Mouse (Mus musculus): ENCODE data around the gene Tnip1.
"Not testable (repeated sequence)": the region's sequence is repeated elsewhere in the genome, so short reads cannot be mapped to it uniquely, and the experiment has no call there.

The Tnip1 gene

DNA sequence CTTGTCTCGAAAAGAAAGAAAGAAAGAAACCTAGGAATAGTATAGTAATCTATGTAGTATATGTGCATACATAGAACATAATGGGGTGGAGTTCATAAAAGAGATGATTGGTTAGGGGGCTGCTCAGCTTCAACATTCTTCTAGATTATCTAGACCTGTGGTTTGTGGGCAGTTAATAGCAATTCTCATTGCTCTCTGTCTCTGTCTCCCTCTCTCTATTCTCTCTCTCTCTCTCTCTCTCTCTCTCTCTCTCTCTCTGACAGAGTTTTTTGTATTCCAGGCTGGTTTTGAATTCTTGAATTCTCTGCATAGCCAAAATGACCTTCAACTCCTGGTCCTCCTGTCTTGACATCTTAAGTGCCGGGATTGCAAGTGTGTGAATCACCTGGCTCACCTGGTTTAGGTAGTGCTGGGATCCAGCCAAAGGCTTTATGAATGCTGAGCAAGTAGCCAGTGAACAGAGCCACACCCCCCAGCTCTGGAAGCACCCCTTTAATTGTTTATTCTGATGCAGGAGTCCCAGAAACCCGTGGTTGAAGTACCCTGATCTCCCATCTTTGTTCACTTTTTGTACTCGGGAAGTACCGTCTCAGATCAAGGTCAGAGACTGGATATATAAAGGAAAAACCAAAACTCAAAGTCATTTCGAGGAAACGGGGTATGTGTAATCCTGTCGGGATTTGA is 8.8 kb upstream of the Tnip1 start:
- no peak for DNase-seq

DNA sequence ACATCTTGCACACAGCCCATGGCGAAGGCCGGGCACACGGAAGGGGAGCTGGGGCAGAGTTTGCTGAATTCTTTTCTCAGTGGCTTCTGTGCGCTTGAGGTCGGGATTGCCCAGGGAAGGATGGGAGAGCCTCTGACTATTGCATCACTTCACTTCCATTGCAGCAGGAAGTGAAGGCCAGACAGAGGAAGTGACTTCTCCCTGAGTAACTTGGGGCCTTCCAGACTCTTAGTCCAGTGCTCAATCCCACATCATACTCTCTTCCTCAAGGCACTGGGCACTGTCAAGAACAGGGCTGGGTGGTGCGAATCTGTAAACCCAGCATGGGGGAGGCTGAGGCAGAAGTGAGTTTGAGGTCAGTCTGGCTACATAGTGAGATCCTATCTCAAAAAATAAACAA is 2.5 kb upstream of the Tnip1 start:
- DNase-seq: no peak

DNA sequence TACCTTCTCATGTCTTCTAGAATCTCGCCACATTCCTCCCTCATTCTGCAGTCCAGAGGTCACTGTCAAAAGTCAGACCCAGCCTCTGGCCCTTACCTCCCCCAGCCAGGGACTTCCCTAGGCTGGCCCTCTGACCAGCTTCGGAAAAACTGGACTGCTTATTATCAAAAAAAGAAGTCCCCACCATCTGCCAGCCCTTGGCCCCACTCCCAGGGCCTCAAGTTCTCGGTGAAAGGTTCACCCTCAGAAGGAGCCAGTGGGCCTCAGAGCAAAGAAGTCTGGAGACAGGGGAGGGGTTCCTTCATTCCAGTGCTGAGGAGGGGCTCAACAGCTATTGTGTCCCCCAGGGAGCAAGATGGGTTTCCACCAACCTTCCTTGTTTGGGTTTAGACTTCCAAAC is 796 bp downstream of the Tnip1 start:
- no peak for DNase-seq

DNA sequence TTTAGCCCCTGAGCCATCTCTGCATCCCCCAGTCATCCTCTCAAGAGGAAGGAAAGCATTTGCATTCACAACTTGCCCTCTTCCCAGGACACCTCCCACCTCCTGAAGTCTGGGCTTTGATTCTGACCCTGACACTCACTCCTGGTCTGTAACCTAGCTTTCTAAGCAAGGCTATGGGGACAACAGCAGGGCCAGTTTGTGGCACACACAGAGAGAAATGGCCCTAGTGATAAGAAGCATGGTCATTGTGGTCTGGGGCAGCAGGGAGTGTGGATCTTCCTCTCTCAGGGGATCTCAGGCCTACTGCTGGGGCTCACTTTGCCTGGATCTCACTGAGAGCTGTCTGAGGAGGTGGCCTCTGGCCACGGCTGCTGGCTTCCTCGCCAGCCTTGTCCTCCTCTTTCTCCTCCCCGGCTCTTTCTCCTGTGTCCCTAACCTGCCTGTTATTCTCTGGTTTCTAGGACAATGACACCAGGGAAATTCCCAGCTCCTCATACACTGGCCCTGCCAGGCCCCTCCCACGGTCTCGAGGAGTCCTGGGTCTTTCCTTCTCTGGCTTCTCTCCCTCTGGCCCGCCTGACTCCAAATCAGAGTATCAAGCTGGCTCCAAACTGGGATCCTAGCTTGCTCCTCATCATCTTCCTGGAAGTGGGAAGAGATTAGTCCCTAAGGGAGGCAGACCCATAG is 1.4 kb downstream of the Tnip1 start:
- DNase-seq: no peak

DNA sequence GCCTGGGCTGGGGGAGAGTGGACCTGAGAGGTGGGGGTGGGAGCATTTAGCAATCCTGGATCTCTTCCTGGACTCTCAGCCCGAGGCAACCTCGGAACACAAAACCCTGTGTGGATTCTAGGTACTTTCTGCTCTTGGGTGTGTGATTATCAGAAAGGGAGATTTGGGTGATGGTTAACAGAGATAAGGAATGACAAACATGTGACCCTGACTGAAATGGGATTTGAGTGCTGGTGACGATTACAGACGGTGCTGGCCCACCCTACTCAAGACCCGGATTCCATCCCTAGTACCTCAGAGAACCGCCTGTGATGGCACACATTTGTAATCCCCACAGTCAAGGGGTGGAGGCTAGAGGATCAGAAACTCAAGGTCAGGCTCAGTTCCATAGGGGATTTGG is 2.5 kb downstream of the Tnip1 start:
- DNase-seq: no peak

DNA sequence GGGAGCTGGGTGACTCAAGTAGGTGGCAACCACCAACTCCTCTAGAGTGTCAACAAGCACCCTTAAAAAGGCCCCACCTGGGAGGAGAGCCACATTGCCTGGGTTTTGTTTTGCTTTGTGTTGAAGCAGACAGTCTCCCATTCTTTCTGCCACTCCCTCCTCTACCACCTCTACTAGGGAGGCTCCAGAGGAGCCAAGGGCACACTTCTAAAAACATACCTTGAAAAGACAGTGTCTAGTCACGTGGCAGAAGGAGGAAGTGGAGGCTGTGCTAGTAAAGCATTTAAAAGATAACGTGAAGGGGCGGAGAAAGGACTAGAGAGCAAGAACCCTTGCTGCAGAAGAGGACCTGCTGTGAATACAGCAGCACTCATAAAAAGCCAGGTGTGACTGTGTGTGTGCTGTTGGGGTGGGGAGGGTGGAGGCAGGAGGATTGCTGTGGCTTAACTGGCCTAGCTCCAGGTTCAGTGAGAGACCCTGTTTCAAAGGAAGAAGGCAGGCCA is 4.1 kb downstream of the Tnip1 start:
- DNase-seq: no peak

DNA sequence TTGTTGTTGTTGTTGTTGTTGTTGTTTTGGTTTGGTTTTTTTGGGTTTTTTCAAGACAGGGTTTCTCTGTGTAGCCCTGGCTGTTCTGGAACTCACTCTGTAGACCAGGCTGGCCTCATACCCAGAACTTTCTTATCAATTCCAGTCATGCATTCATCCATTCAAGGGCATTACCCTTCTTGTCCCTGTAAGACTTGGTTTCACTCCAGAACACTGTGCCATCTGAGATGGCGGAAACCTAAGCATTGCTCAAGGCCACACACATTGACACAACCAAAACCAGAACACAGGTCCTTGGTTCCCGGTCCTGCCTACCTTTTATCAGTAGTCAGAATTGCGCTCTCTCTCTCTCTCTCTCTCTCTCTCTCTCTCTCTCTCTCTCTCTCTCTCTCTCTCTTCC is 5.0 kb downstream of the Tnip1 start:
- not testable (repeated sequence) for DNase-seq

DNA sequence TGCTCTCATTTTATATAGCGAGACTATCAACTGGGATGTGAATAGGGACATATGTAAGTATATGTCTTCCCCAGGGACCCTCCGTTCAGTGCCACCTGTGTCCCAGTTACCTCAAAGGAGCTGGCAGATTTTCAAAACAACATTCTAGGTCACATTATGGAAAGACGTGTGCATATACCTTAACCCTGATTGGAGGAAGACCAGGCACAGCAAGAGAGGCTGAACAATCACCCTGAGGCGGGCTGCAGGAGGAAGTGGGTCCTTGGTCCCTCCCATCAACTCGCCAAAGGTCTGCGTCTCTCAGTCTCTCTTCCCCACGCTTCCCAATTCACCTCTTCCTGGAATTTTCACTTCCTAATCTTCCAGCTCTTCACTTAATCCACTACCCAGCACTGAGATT is 5.8 kb downstream of the Tnip1 start:
- DNase-seq: no peak

DNA sequence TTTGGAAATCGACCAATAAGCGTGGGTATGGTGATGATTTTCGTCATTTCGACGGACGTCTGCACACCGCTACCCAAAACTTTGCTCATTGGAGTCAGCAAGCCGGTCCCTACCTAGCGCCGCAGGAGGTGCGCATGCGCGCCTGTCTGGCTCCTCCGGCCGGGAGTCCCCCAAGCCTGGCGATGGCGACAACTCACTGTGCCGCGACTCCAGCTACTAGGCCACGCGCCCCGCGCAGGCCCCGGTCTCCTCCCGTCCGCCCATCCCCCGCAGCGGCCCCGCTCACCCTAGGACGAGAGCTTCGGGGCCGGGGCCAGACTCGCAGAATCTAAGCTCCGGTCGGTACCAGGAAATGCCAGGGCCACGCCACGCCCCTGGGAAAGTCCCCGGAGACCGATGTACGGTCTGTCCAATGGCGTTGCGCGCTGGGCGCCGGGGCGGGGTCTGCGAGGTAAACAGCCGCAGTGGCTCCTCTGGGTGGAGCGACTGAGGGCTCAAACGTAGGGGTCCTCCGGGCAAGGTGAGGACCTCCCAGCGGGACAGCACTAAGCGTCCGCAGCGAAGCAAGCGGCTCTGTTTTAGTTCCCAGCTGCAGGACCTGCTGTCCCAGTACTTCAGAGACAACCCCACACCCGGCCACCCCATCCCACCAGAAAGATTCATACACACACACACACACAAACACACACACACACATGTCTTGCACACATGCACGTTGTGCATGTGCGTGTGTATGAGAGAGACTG is 6.8 kb downstream of the Tnip1 start:
- DNase-seq: peak; percentile 98

DNA sequence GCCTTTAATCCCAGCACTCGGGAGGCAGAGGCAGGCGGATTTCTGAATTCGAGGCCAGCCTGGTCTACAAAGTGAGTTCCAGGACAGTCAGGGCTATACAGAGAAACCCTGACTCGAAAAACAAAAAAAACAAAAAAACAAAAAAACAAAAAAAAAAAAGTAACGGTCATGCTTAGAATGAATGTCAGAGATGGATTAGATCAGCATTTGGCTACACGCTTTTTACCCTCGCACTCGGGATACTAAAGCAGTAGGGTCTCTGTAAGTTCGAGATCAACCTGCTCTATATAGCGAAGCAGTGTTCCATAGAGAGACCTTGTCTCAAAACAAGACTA is 7.3 kb downstream of the Tnip1 start:
- DNase-seq: not testable (repeated sequence)

DNA sequence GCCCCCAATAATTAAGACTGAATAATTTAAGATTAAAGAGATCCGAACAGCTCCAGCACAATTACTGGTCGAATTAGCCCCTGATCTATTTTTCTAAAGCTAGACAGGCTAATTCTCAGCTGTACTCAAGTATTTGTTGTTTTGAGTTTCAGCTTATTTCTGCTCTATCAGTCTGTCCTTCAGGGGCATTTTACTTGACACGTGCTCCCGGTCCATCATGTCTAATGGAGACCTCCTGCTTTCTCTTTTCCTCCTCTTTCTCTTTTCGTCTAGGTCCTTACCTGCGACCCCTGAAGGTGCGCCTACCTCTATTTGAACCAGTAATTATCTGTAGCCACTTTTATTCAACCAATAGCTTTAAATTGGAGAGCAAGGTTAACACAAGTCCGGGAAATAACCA is 8.0 kb downstream of the Tnip1 start:
- DNase-seq: no peak

DNA sequence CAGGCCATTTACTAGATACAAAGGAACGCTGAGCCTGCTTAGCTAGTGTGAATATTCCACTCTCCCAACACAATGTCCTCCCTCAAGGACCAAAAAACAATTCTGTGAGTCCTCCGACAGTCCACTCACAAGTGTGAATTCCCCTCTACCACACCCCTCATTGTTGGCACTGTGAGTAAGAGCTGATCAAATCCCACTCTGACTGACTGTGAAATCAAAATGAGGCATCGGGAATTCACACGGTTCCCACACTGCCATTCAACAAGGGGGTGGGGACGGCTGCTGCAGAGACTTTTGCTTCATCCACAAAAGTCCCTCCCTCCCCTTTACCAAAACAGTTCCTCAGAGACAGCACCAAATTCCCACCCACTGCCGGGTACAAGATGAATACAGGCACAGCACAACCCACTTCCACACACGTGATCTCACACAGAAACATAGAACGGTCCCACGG is 8.7 kb downstream of the Tnip1 start:
- no peak for DNase-seq

DNA sequence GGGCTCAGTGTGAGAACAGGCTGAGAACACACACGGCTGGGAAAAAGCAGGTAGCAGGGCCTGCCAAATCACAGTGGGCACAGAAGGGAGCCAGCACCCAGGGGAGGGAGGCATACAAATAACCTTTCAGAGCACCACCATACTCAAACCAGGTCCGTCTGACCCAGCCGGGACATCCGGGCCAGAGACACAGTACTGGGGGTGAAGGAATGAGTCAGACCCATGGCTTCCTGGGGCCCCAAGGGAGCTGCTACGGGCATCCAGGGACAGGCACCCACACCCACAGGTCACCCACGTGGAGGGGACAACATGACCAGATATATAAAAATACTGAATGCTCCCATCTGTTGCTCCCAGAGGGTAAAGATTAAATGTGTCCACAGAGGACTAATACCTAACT is 10.1 kb downstream of the Tnip1 start:
- DNase-seq: peak; percentile 58

DNA sequence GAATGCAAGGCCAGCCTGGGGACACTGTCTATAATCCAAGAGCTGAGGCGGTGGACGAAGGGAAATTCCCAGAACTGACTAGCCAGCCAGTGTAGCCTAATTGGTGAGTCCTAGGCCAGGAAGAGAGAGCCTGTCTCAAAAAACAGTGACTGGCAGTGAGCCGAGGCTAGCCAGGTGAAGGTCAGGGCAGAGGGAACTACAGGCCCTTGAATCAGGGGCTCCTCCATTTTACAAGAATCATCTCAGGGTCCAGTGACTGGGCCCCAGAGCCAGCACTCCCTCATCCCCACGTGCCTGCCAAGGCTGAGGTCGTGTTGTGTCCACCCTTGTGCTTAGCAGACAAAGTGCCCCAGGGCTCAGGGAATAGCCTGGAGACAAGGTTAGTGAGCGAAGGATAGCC is 12.0 kb downstream of the Tnip1 start:
- no peak for DNase-seq

DNA sequence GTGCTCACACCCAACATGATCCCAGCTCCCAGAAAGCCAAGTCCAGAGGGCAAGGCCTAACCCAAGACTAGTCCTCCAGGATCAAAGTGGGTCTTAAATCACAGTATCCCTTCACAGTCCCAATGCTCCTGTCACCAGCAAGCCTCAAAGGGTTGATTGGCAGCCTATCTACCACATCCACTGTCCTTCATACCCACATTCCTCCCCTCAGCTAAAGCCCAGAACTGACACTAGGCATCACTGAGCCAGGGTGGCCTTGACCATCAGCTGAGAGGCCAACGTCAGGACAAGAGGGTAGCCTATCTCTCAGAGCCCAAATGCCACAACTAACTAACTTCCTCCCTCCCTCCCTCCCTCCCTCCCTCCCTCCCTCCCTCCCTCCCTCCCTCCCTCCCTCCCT is 13.0 kb downstream of the Tnip1 start:
- no peak for DNase-seq

DNA sequence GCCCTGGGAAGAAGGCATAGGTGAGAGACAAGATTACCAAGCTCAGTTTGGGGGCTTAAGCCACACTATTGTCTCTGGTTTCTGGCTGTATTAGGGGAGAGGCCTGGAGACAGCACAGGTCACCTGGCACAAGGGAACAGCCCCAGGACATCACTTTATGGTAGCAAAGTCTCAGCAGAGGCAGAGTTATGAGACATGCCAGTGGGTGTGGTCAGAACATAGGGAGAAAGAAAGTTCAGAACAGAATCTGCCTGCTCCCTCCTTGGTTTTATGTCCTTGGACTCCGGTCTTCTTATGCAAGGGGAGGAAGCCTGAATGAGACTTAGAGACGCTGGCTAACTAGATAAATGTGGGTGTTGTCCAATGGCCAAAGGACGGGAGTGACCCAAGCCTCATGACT is 18.0 kb downstream of the Tnip1 start:
- no peak for DNase-seq

DNA sequence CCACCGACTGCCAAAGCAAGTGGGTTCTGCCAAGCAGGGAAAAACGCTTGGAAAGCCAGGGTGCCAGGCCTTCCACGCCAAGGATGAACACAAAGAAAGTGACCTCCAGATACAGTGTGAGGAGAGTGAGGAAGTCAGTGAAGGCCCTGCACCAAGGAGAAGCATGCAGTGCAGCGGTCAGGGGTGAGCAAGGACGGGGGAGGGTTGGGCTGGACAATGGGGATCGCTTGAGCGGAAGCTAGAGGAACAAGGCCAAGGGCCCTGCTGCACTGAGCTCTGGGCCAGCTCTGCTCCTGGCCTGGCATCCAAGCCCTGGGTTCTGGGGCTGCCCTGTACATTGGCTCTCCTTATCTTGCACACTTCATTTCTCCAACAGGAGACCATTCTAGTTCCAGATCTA is 22.7 kb downstream of the Tnip1 start:
- DNase-seq: peak; percentile 64

DNA sequence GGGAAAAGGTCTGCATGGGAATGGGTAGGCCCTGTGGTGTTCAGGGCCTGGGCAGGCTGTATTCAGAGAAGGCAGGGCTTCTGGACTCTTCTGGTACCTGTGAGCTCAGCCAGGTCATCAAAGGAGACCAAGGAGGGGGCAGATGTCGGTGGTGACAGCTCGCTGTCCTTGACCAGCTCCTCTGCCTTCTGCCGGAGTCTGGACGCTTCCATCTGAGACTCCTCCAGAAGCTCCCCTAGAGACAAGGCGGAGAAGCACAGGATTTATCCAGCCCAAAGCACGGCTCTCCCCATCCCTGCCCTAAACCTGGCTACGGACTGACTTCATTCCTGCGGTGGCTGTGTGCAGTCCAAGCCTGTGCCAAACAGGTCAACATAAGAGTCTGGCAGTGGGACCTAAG is 23.2 kb downstream of the Tnip1 start:
- DNase-seq: no peak

DNA sequence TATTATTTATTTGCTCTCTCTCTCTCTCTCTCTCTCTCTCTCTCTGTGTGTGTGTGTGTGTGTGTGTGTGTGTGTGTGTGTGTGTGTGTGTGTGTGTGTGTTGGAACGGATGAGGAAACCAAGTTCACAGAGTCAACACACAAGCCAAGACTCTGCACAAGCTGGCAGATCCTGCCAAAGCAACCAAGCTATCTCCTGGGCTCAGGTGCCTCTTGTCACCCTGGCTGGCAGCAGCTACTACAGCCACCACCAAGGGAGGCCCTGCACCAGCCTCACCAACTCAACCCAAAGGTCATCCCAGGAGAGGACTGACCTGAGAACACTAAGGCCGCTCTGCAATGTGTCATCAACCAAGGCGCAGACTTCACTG is 26.0 kb downstream of the Tnip1 start:
- DNase-seq: no peak

DNA sequence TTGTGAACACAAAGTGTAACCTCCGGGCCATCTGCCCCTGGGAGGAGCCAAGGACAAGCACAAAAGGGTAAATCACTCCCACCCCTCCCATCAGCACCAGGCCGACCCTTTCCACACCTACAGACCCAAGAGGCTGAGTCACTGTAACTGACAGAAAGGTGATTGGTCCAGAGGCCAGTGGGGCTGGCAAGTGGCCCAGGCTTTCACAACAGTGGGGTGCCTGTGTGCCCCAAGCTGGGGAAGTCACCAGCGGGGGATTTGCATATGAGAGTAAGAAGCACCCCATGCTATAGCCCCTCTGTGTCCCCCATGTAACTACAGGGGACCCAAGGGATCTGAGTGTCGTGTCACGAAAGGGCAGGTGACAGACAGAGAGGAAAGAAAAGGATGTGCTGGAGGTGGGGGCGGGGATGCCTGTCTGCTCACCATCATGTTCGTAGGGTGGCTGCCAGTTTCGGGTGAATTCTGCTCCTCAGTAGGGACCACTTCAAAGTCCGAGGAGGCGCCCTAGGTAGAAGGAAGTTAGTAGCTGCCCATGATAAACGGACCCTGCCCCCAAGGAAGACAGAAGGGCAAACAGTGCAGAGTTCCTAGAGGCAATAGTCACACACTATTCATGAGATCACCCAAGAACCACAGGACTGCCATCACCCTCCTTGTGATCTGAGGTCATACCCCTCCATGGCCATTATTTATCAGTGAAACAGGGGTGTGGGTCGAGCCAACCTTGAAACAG is 26.5 kb downstream of the Tnip1 start:
- no peak for DNase-seq

DNA sequence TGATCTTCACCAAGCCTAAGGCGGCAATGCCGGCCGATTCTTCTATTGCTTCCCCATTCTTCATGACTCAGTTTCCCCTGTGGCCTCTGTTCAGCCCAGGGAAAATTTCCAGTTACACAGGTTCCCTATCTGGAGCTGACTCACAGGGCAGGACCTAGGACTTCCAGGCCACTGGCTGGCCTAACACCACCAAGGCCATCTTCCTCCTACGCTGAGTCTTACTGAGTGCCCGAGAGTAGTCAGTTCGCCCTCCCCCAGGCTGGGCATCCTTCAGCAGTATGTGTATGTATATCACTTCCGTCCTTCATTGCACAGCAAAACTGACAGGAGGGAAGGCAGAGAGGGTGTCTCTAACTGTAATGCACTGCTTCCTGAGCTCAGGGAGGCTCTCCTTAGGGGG is 28.5 kb downstream of the Tnip1 start:
- no peak for DNase-seq

DNA sequence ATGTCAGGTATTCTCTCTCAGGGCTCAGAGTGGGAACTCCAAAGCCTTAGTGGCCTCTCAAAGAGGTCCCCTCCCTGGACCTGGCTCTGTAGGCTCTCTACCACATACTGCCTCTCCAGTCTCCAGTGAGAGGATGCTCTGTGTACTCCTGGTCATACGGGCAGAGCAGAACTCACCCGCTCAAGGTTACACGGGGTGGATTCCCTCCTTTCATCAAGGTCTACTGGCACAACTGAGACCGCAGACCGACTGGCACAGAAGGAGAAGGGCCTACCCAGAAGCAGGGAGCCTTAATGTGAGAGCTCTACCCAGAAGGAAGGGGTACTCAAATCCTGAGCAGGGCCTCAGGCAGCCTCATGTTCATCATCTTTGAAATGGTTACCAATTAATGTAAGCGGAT is 30.2 kb downstream of the Tnip1 start:
- DNase-seq: no peak

DNA sequence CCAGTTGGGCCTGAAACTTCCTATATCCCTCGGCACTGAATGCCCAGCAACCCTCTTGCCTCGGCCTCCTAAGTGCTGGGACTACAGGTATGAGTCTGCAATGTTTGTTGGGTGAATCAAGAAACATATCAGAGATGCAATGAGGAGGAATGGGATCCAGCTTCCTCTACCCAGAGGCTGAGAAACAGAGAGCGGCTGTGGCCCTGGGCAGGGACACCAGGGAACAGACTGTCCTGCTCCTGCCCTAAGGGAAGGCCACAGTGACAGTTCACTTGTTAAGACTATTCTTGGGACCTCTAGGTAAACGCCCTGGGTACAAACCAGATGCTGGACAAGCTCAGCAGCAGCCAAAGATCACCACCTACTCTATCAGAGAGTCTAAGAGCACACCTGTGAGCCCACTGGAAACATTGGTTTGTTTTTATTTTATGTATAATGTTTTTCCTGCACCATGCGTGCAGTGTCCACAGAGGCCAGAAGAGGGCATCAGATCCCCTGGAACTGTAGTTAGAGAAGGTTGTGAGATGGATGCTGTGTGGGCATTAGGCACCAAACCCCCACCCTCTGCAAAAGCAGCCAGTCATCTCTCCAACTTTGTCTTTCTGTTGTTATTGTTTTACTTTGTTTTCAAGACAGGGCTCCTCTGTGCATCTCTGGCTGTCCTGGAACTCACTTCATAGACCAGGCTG is 31.2 kb downstream of the Tnip1 start:
- DNase-seq: no peak
